33 mouse cellular contexts compared by ENCODE assay signal in genomic region chr16:95301667-95302066, GRCm38 (mm10). TPM values are rescaled to one million over a fixed set of nuclear protein-coding genes. Genes with fewer than 3 reads are reported as not detected.
"Had no signal": no experiment of that assay in that cellular context is flagged by ENCODE, and none has a peak within 500 bp of the region (broad histone marks: within the 10 kb centered on the region; RNA-seq: fewer than 3 reads in every experiment).

No protein-coding gene starts in this region.

- H3K4me3 ChIP-seq: heart, embryonic 10.5 days; heart, embryonic 12.5 days; heart, embryonic 13.5 days; heart, embryonic 15.5 days; hindbrain, embryonic 10.5 days; hindbrain, embryonic 12.5 days; hindbrain, embryonic 13.5 days; hindbrain, embryonic 15.5 days; kidney, embryonic 15.5 days; layer of hippocampus, adult 2 months; left cerebral cortex, adult 2 months had no signal

- ATAC-seq: hindbrain, embryonic 16.5 days; hindbrain, postnatal 0 days; inflammation-experienced regulatory T-cells, adult 6 months had no signal

- H3K27ac ChIP-seq: heart, embryonic 10.5 days; heart, embryonic 13.5 days; heart, embryonic 15.5 days; hindbrain, embryonic 10.5 days; hindbrain, embryonic 12.5 days; hindbrain, embryonic 13.5 days; hindbrain, embryonic 14.5 days; hindbrain, embryonic 15.5 days; hindbrain, postnatal 0 days; kidney, embryonic 15.5 days; kidney, postnatal 0 days; layer of hippocampus, adult 2 months; left cerebral cortex, adult 2 months had no signal

- DNase-seq: heart, postnatal 10 days; heart, postnatal 14 days; heart, postnatal 36 days; heart, postnatal 4 days; kidney, adult 11 months; kidney, adult 18-20 months; kidney, adult 2 months; kidney, adult 8-10 months; kidney, adult 9 months; kidney, postnatal 10 days; kidney, postnatal 14 days; kidney, postnatal 25 days; kidney, postnatal 36 days; kidney, postnatal 4 days; layer of hippocampus, adult 9-11 months; layer of hippocampus, postnatal 36 days had no signal

- H3K4me1 ChIP-seq: hindbrain, embryonic 12.5 days; hindbrain, embryonic 13.5 days; hindbrain, embryonic 15.5 days had no signal

- H3K27me3 ChIP-seq: heart, embryonic 12.5 days; heart, embryonic 13.5 days; heart, embryonic 15.5 days; hindbrain, embryonic 12.5 days; hindbrain, embryonic 13.5 days; hindbrain, embryonic 15.5 days; kidney, embryonic 15.5 days had no signal

- H3K9ac ChIP-seq: heart, embryonic 12.5 days; heart, embryonic 13.5 days; heart, embryonic 15.5 days; hindbrain, embryonic 12.5 days; hindbrain, embryonic 13.5 days; hindbrain, embryonic 14.5 days; hindbrain, embryonic 15.5 days; kidney, embryonic 15.5 days had no signal

- H3K9me3 ChIP-seq: heart, embryonic 10.5 days; heart, embryonic 12.5 days; heart, embryonic 13.5 days; heart, embryonic 15.5 days; hindbrain, embryonic 10.5 days; hindbrain, embryonic 13.5 days; hindbrain, embryonic 15.5 days; kidney, embryonic 15.5 days had no signal

- H3K4me2 ChIP-seq: heart, embryonic 12.5 days; heart, embryonic 13.5 days; heart, embryonic 15.5 days; hindbrain, embryonic 12.5 days; hindbrain, embryonic 13.5 days; hindbrain, embryonic 14.5 days; hindbrain, embryonic 15.5 days; kidney, embryonic 15.5 days had no signal

- H3K36me3 ChIP-seq: heart, embryonic 10.5 days; heart, embryonic 12.5 days; heart, embryonic 13.5 days; heart, embryonic 15.5 days; hindbrain, embryonic 10.5 days; hindbrain, embryonic 12.5 days; hindbrain, embryonic 13.5 days; hindbrain, embryonic 15.5 days; kidney, embryonic 15.5 days had no signal

RNA-seq across cellular contexts. Expression of gene Kcnj15, which starts 44.3 kb away (rescaled TPM):
- total RNA-seq: hematopoietic stem cell, adult 5-6 weeks; layer of hippocampus, postnatal 36 days; left cerebral cortex, adult 2 months had no signal
